Mouse (Mus musculus) R1 (cell line): ENCODE data around the gene Gm7879.
"Not testable (repeated sequence)": the region's sequence is repeated elsewhere in the genome, so short reads cannot be mapped to it uniquely, and the experiment has no call there.

Source experiments
- DNase-seq: peaks from one replicate; pipeline ENCODE4 v3.0.0-alpha.2; 2018; ENCODE audit warnings: low read depth, low spot score

The Gm7879 gene

DNA sequence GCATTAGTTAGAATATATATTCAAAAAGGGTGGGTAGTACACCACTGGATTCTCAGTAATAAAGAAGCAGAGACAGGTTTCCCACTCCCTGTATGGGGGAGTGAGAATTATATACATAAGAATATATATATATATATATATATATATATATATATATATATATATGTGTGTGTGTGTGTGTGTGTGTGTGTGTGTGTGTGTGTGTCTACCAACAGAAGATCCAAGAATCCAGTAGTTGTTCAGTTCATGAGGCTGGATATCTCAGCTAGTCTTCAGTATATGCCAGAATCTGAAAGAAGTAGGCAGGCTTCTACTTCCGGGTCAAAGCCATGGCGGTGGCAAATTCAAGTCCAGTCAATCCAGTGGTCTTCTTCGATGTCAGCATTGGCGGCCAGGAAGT lies at the start of gene Gm7879:
Gene Gm7879, plus strand, starts transcription at position 301 of the 400 bp plus-strand sequence.
- DNase-seq: not testable (repeated sequence)

GRCm38 (mm10) chr5:43863642-43864041 lies 49.3 kb upstream of the Gm7879 start:
- no peak for DNase-seq

- DNase-seq: peak; percentile 78
Measured at GRCm38 (mm10) chr5:43865316-43865715, 47.6 kb upstream of the Gm7879 start.

- no peak for DNase-seq
Measured at GRCm38 (mm10) chr5:43868253-43868652, 44.7 kb upstream of the Gm7879 start, which contains the start of gene Cd38. TSS of gene Cd38 (plus strand) at chr5:43868553.

DNA sequence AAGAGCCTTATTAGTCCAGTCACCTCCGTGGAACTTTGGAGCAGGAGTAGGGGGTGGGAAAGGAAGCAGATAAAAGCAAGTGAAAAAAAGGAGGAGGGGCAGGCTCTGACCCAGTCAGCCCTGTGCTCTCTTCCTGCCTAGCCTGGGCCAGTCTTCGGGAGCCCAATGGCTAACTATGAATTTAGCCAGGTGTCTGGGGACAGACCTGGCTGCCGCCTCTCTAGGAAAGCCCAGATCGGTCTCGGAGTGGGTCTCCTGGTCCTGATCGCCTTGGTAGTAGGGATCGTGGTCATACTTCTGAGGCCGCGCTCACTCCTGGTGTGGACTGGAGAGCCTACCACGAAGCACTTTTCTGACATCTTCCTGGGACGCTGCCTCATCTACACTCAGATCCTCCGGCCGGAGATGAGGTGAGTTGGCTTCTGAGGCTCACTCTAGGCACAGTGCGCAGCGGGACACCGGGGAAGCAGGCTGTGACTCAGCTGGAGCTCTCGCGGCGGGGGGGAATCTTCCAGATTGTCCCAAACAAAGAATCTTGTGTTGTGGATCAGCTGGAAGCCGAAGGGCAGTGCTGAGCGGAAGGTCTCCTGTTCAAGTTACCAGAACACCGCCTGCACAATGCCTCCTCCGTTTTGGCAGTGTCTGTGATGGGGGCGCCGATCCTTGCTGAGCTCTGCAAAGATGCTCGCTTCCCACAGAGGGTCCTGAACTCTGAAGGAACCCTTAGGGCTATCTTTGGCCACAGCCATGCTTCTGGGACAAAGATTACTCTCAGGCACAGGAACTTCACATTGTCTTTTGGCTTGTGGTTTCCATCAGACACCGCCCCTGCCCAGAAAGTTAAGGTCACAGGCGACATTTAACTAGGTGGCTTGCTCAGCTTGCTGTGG lies 44.0 kb upstream of the Gm7879 start:
- DNase-seq: peak; percentile 97

- DNase-seq: no peak
Measured at GRCm38 (mm10) chr5:43871845-43872244, 41.1 kb upstream of the Gm7879 start.

DNA sequence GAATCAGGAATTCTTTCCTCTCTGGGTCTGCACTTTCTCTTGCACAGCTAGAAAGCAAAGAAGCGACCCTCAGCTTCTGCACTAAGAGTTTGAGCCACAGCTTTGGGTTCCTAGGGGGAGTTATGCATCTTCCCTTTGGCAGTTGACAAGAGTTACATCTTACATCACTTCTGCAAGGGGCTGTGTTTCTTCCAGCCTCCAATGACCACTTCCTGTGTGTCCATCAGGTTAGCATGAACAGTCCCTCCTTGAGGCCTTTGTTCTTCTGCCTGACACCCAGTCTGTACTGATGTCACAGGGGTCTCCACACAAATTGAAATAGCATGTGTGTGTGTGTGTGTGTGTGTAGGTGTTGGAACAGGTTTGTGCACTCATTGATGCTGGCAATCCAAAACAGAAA lies 40.3 kb upstream of the Gm7879 start:
- no peak for DNase-seq

DNA sequence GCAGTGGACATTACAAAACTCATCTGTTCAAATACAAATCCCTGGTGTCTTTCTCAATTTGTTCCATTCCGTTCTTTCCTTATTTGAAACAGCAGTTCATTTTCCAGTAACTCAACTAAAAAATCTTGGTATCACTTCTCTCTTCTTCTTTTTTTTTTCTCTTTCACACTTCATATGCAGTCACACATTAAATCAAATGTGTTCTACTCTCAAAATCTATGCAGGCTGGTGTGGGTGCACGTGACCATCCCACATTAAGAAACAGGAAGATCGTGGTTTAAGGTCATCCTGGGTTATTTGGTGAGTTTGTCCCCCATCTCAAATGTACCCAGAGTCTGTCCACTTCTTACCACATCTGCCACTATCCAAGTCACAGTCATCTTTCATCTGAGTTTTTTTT lies 30.9 kb upstream of the Gm7879 start:
- DNase-seq: no peak

- DNase-seq: no peak
Measured at GRCm38 (mm10) chr5:43885060-43885820, 27.7 kb upstream of the Gm7879 start.

GRCm38 (mm10) chr5:43892386-43892785 lies 20.6 kb upstream of the Gm7879 start:
- DNase-seq: peak; percentile 68

GRCm38 (mm10) chr5:43894113-43894512 lies 18.8 kb upstream of the Gm7879 start:
- peak; percentile 79 for DNase-seq

GRCm38 (mm10) chr5:43895931-43896330 lies 17.0 kb upstream of the Gm7879 start:
- no peak for DNase-seq

DNA sequence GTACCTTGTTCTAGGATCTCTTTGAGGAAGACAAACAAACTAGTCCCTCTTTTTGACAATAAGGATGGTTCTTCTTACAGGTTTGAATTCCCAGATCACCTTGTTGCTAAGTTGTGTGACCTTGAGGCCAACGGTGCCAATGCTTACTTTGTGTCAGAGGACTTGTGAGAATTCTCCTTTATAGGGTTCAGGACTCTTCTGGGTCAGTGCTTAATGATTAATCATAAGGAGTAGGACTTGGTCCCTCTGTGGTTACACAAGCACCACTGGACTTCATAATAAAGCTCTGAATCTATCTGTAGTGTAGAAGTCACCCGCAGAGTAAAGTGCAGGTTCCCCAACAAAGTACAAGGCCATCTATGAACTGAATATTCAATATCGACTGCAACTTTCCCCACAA lies 8.3 kb upstream of the Gm7879 start:
- no peak for DNase-seq

DNA sequence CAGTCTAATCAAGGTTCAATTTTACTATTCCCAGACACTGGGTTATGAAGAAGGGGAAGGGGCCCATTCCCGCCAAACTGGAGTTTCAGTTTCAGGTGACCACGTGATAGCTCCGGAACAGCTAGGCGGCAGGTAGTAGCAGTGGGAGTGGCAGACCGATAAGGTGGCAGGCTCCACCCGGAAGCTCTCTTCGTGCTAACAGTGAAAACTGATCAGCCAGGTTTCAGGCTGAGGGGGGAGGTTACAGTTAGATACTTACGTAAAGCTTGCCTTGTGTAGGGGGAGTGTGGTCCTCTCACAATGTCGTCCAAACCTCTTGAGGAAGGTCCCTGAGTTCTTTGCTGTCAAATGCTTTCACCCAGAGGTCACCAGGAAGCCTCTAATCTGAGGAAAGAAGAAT lies 3.7 kb upstream of the Gm7879 start:
- peak; percentile 48 for DNase-seq

GRCm38 (mm10) chr5:43910006-43910405 lies 2.9 kb upstream of the Gm7879 start:
- no peak for DNase-seq

DNA sequence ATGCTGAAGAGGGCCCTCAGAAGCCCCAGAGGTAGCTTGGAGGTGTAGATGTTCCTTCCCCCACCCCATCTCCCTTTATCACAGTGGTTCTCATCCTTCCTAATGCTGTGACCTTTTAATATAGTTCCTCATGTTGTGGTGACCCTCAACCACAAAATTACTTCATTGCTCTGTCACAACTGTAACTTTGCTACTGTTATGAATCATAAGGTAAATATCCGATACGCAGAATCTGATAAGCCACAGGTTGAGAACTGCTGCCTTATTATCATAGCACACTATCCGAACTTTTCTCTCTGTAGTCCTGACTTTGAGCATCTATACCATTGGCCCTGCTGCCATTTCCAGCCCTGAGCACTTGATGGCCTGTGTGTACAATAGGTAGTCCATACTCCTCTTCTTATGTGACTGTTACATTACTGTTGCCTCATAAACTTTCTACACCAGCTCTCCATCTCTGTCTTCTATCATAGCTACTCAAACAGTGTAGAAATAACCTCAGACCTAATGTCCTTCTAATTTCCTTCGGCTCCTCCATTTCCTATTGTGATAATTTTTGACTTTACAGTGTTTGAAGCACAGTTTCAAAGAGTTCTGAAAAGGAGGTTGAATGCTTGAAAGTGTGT lies 2.4 kb downstream of the Gm7879 start:
- DNase-seq: no peak

- no peak for DNase-seq
Measured at GRCm38 (mm10) chr5:43921877-43922276, 8.9 kb downstream of the Gm7879 start.

GRCm38 (mm10) chr5:43923933-43924332 lies 11.0 kb downstream of the Gm7879 start:
- DNase-seq: peak; percentile 76

DNA sequence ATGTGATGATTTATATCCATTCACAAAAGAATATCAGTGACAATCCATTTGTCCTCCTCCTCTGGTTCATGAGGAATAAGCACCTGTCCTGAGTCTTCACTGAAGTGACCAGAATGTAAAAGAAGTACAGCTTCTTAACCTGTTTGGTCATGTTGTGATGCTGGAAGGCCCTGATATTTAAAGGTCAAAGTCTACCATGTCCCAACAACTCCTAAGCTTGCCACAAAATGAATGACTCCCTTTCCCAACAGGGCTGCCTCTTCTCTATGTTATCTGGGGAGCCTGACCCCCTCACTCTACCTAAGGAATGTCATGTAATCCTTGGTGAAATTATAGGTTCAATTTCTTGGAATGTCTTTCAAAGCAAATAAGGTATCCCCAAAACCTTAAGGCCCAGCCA lies 14.8 kb downstream of the Gm7879 start:
- no peak for DNase-seq

- DNase-seq: no peak
Measured at GRCm38 (mm10) chr5:43933269-43933668, 20.3 kb downstream of the Gm7879 start.

- peak; percentile 31 for DNase-seq
Measured at GRCm38 (mm10) chr5:43947330-43947977, 34.5 kb downstream of the Gm7879 start.
